Mouse (Mus musculus): Measurements from ENCODE around the gene Myo16.

The Myo16 gene

DNA sequence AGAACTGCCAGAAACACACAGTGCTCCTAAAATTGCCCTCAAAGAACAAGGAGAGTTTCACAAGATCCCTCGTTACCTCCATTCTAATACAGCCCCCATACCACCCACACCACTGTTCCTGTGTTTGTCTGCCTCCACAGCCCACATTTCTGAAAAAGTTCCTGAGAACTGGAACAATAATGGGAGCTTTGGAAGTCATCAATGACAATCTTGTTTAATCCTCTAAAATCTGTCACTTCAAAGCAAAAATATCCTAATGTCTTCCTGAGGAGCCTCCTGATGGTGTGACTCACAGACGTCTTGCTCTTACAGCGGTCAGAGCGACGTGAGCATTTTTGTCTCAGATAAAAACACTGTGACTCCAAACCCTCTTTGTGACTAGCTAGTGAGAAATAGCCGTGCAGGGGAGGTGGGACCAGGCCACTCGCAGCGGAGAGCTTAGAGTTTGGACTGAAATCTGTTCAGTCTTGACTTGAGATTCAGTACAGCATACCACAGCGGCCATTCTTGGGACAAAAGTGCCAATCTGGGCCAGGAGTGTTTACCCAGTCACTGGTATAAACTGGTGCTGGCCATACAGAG is 394.4 kb downstream of the Myo16 start:
- DNase-seq (ENCODE audit: low spot score): no peak

DNA sequence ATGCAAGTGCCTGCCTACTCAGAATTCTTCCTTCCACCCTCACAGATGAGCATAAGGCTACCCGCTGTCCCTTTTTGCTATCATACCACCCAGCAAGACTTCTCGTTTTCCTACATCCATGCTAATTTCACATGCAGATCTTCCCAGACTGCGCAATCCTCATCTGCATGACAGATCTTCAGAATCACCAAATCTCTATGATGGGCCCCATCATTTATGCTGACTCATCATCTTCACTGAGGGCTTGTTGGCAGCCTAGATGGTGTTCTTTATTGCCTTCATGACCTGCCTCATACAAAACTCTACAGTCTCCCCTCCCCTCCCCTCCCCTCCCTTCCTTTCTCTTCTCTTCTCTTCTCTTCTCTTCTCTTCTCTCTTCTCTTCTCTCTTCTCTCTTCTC is 395.7 kb downstream of the Myo16 start:
- no peak for DNase-seq (ENCODE audit: low spot score)

DNA sequence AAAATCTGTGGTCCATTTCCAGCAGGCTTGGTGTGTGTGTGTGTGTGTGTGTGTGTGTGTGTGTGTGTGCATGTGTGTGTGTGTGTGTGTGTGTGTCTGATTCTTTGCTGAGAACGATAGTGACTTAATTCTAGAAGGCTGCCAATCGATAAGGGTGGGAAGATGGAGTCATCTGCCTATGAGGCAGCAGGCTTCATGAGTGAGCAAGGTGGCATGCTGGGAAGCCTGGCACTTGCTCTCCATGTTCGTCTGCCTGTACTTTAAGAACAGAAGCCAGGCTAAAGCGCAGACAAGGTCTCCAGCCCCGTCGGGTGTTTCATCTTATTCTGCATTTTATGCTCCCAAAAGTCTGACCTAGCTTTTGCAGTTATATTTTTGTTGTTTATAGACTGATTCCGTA is 404.2 kb downstream of the Myo16 start:
- no peak for DNase-seq (ENCODE audit: low spot score)

DNA sequence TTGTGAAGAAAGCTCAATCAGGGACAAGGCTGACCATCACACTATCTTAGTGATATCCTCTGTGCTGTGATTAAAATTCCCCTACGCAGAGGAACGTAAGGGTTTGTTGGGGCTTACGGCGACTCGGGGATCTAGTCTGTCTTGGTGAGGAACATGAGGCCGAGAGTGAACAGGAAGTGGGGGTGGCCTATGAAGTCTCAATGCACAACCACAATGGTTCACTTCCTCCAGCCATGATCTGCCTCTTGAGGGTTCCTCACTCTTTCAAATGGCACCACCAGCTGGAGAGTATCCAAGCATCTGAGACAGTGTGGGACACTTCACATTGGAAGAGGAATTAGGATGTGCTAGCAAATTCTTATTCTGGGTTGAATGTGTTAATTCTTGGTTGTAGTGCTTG is 405.8 kb downstream of the Myo16 start:
- DNase-seq (ENCODE audit: low spot score): no peak

DNA sequence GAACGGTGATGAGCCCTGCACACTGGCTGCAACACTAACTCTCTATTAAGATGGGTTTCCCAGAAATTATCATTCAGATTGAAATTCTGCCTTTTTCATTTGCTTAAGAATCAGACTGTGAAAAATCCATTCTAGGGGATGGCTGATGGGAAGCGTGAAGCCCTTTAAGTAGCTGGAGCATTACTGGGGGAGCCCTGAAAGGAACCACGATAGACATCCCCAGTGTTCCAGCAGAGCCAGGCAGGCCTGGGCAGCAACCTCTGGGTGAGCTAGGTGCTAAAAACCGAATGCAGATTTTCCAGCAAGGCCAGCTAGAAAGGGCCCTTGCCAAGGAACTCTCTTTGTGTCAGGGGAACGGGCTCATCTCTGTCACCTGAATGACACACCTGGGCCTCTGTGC is 407.9 kb downstream of the Myo16 start:
- DNase-seq (ENCODE audit: low spot score): no peak

DNA sequence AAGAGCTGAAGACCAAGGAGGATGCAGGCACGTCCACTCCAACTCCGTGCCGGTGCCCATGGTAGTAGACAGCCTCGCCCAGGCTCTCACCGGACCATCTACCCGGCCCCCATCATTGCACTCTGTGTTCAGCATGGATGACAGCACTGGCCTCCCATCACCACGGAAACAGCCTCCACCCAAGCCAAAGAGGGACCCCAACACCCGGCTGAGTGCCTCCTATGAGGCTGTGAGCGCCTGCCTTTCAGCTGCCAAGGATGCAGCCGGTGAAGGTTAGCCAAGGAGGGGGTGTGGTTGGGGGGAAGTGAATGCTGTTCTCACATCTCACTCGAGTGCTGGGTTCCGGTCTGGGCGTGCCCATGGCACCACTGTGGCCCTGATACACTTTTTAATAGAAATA is 408.3 kb downstream of the Myo16 start:
- DNase-seq (ENCODE audit: low spot score): no peak

DNA sequence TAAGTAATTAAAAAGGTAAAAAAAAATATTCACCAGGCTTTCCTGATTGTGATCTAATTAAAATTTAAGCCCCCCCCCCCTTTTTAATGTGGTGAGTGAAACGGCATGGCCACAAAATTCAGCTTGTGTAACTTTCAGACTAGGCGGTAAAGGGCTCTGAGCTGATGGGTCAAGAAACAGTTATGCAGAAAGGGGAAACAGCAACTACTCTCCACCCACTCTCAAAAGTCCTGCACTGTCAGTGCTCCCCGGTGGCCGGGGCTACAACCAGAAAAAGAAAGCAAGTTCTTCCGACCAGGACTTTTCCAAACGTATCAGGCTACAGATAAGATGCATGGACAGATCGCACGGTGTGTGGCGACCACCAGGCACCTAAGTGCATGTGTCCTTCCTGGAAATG is 408.9 kb downstream of the Myo16 start:
- no peak for DNase-seq (ENCODE audit: low spot score)

DNA sequence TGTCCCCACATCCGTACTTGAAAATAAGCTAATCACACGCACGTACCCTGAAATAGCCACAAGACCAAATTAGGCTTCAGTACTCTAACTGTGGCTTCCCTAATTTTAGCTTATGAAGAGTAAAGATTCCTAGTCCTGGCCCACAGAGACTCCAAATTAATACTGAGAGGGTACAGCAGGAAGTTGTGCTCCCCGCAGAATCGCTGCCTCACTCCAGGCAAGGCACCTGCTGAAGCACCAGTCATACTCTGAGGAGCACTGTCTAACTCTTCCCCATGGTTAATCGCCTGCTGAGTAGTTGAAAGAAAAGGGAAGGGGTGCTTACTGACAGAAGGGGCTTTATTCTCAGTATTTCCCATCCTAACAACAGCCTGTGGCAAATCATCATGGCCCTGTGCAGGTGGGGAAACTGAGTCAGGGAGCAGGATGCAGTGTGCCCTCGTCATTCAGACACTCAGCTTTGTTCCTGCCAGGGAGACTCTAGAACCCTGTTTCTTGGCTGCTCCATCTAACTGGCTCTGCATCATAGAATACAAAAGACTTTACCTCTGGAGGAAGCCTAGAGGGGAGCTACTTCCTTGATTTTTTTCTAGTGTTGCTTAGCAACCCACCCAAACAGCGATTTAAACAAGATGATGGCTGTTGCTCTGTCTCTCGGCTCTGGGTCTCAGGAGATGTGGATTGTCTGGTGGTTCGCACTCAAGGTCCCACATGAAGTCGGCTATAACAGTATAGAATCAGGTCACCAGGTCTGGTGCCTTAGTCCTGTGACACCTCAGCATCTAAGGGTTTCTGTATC is 411.7 kb downstream of the Myo16 start:
- no peak for DNase-seq (ENCODE audit: low spot score)

DNA sequence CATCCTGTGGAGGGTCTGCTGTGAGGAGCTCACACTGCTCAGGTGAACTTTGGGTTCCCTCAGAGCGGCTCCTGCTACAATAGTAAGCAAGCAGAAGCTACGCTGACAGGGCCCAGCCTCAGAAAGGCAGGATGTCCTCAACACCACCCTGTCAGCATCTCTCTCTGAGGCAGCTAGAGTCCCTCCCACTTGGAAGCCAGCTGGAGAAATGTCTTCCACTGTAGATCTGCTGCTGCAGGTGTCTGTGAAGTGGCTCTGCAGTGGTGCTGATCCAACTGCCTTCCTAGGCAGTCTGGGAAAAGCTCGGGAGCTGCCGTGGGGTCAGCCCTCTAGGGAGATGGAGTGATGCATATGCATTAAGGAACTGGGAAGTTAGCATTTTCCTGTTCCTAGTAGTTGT is 414.7 kb downstream of the Myo16 start:
- DNase-seq (ENCODE audit: low spot score): no peak

DNA sequence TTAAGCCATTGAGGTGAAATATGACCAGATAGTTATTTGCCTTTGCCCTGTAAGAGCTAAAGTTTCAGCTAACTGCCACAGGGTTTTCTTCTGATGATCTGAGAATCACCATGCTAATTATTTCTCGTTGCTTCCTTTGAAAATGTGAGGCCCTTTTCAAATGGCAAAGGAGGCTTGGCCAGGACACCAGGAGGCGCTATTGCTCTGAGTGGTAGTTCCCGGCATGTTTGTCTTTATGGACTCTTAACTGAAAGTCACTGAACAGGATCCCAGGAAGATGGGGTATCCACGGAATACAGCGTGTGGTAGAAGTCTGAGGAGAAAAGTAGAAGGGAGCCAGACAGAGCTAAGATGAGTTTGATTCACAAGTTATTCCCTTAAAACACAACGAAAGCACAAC is 420.4 kb downstream of the Myo16 start:
- peak; percentile 61 for DNase-seq (ENCODE audit: low spot score)

DNA sequence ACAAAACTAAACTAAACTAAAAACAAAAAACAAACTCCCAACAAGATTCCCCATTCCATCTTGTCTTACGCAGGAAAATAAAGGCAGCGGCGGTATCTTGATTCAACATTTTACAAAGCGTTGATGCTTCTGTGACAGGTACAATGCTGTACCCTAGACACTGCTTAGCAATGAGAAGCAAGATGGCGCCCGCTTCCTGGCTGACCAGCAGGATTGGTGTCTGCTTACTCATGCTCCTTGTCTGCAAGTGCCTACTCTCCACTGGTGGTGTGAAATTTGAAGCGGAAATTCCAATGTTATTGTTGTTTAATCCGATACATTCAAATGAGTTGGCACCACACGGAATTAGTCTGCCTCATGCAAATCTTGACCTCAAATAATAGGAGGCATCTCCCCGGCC is 421.5 kb downstream of the Myo16 start:
- DNase-seq (ENCODE audit: low spot score): no peak

DNA sequence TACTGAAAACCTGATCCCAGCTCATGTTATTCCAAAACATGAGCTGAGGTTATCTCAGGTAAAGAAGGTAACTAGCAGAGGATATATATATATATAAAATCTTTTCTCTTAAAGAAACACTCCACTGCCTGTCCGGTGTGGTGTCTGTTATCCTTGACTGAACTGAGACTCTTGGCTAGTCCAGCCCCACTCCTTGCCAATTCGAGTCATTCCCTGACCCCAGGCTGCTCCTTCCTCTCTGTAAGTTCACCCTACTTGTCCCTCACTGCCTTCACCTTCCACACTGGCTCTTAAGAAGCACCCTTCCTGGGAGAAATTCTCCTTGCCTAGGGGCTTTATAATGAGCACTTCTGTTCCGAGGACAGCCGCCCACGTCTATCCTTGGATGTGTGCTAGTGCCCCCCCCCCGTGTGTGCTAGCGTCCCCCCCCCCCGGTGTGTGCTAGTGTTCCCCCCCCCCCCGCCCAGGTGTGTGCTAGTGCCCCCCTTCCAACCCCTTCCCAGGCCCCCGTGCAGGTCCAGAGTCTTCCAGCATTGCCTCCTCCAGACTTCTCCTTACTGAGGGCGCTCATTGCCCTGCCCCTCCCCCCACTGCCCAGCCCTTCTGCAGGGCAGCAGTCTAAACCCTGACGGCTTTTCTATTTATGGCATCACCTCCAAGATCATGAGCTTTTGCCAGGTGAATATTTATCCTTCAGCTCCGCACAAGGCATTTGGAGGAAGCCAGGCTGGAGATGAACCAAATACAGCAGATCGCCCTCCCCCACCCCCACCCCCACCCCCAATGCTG is 433.4 kb downstream of the Myo16 start:
- DNase-seq (ENCODE audit: low spot score): no peak

DNA sequence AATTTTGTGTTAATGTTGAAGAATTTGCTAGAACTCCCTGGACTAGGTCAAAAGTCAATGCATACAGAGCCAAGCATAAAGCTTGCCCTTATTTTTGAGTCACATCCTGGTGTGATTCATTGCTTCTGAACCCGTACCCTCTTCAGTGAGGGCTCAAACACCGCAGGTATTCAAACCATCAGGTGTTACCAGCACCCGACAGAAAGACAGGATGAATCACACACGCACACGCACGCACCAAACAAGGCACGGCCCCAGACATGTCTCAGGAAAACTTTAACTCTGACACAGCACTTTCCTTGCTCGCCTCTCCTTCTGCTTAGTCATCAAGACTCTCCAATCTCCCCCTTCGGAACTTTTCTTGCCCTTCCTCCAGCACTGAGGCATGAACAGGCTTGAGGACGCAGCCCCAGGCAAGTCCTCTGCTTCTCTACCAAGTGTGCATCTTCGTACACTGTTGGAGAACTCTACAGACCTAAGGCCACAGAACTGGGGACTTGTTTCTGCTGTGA is 435.8 kb downstream of the Myo16 start:
- DNase-seq (ENCODE audit: low spot score): no peak

DNA sequence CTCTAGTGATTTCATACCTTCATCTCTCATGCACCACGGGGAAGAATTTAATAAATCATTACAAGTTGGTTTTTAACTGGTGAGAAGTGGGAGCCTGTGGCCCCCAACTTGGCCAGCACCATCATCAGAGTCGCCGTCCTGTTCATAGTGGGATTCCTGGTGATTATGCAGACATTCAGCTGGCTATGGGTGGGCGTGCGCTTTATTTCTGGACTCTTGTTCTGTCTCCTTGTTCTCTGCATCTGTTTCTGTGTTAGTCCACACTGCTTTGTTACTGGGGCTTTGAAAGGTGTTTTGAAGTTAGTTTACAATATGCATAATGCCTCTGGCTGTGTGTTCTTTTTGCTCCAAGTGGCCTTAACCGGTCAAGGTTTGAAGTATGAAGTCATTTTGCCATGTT is 439.2 kb downstream of the Myo16 start:
- DNase-seq (ENCODE audit: low spot score): no peak

DNA sequence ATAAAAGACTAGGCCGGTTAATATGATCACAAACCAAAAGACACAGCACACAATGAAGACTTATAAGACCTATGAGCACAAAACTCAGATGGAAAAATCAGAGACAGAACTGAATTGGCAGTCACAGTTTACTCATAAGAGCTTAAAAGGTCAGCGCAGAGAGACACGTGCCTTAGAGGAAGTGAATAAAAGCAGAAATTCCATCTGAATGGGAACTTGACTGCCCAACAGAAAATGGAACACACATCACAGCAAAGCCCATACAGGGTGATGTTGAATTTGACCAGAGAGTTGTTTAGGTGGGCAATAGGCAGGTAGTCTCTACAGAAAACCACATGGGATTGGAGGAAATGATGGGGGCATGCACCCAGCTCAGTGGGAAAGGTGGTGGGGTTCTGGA is 442.6 kb downstream of the Myo16 start:
- DNase-seq (ENCODE audit: low spot score): no peak

DNA sequence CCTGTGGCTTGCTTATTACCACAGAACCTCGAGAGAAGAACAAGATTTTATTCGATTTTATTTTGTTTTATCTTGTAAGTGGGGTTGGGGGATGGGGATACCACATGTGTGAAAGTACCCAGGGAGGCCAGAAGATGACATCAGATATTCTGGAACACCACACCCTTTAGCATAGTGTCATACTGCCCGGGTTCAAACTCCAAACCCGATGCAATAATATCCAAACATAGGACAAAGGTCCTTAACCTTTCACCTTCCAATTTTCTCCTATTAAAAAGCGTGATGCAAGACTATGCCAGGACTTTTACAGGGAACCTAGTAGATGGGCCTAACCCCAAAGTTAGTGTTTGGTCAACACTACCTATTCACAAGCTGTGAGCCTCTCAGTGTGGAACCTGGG is 443.9 kb downstream of the Myo16 start:
- DNase-seq (ENCODE audit: low spot score): no peak

DNA sequence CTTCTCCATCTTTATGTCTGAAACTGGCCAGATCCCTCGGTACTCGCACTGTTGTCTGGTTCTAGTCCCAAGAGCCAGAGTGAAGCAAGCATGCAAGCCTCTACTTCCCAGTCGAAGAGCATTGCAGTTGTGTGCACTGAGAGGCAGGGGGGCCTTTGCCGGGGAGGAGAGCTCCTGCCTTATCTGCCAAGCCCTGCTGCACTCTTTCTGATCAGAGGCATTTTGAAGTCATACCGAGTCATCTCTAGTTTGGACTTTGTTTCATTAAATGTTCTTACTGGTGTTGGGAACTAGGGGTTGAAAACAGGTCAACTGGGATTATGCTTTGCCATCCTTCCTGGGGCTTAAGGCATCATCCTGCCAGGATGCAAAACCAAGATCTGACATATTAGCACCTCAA is 445.2 kb downstream of the Myo16 start:
- no peak for DNase-seq (ENCODE audit: low spot score)

DNA sequence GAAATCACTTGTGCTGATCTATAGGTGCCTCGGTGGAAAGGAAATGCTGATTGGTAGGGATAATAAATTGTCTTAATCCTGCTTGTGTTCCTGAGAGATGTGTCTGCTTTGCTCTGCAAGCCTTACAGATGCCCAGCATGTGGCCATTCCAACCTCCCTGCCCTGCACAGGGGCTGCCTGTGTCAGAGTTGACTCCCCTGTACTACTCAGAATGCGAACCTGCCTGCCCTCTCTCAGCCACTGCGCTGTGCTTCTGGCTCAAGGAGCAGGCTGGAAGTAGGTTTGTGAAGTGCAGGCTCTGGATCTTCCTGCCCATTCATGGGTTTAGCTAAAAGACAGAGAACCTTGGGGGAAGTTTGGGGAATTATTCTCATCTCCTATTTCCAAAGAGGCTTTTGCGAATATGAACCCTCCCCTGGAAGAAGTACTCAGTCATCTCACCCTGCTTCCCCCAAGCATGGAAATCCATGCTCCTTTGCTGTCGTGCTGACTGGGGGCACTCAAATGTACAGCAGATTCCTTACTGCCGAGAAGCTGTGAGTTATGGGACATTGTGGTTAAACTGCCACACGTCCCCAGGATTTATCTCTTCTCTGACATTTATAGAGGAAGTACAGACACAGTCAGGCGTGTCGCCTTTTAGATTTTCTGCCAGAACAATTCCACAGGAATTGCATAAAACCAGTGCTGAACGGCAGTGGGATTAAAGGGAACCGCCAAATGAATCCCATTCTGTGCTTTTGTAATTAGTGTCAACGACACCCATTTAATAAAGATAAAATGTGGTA is 452.5 kb downstream of the Myo16 start:
- DNase-seq (ENCODE audit: low spot score): no peak

DNA sequence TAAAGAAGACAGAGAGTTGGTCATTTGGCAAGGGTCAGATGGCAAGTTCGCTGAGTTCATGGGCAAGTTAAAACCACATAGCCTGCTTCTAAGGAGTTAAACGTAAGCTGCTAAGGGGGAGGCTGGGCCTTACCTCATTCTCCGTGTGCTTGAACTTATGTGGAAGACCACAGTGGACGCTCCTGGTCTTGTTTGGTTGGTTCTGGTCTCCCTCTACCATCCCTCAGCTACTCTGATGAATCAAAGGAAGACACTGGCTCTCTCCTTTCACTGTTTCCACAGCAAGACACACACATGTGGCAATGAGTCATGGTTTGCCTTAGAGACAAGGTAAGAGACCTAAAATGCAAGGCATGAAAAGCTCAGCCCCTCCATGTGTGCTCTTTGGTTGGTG is 453.1 kb downstream of the Myo16 start:
- DNase-seq (ENCODE audit: low spot score): no peak

DNA sequence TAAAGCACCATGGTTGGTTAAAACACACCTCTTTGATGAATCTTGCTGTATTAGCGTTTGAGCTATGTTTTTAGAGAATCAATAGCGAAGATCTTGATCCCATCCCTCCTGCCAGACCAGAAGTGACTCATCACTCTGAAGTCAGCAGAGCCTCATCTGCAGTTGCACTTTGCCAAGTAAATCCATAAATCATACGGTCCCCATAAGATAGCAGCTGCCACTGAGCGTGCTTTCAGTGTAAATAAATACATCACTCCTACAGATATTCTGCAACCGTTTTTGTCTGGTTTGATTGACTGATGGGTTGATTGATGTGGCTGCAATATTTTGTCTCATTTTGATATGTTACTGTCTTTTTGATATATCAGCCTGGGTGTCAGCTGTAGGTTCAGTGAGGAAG is 457.9 kb downstream of the Myo16 start:
- DNase-seq (ENCODE audit: low spot score): no peak

DNA sequence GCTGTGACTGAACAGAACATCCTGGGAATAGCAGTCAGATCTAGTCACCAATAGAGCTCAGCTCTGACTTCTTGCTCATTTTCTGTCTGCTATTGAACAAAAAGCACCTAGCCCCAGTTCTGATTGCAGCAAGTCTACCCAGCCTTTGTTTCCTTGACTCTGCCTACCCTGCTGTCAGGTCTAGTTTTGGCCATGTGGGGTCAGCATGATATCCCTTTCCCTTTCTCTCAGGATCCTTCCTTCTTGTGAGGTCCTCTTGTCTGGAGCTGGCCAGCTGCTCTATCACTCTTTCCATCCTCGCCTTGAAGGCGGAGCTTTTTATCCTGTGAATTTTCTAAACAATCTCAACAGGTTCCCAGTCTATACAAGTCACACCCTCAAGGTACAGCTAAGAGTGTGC is 459.7 kb downstream of the Myo16 start:
- DNase-seq (ENCODE audit: low spot score): no peak

DNA sequence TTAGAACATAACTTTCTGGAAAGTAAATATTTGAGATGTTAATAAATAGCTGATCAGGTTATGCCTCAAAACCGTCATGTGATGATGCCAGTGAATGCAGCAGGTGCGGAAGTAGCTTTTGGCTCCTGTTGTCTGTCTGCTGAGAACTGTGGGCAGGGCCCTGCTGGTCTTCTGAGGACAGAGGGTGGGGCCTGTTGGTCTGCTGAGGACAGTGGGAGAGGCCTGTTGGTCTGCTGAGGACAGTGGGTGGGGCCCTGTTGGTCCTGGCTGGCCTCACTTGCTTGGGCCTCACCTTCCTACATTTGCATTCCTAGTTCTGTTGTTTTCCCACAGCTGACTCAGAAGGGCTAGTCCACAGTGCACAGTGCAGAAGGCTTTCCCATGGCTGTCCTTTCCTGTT is 466.0 kb downstream of the Myo16 start:
- no peak for DNase-seq (ENCODE audit: low spot score)

Measured in left cerebral cortex, adult 11 months (tissue).